Mouse (Mus musculus) myocyte (in vitro differentiated cells): ENCODE data around the gene Dact2. TPM values are rescaled to one million over a fixed set of nuclear protein-coding genes. Genes with fewer than 3 reads are reported as not detected.

Source experiments
- H3K27me3 ChIP-seq: one replicate; pipeline ENCODE4 v1.6.1; 2011; ENCODE audit not compliant: control insufficient read depth, insufficient read depth, insufficient read length
- H3K36me3 ChIP-seq: one replicate; pipeline ENCODE4 v1.6.1; 2011; ENCODE audit not compliant: control insufficient read depth, insufficient read depth
- H3K4me2 ChIP-seq: one replicate; pipeline ENCODE4 v1.6.1; 2011; ENCODE audit warnings: low read depth, control low read depth
- H3K4me3 ChIP-seq: one replicate; pipeline ENCODE4 v1.5.1; 2011; ENCODE audit warnings: mild to moderate bottlenecking, control low read depth, moderate library complexity
- H3K79me2 ChIP-seq: one replicate; pipeline ENCODE4 v1.6.1; 2011; ENCODE audit not compliant: control insufficient read depth, insufficient read depth
- H3ac ChIP-seq: one replicate; pipeline ENCODE4 v1.6.1; 2011; ENCODE audit not compliant: control insufficient read depth, insufficient read length
- CEBPB ChIP-seq: IDR thresholded peaks from 2 replicates; pipeline ENCODE4 v1.6.1; 2011; ENCODE audit warnings: mild to moderate bottlenecking, moderate library complexity; ENCODE audit not compliant: poor library complexity, insufficient read depth, severe bottlenecking
- E2F4 ChIP-seq: IDR thresholded peaks from one replicate; pipeline ENCODE4 v1.6.1; 2011; ENCODE audit warnings: mild to moderate bottlenecking, control low read depth, moderate library complexity; ENCODE audit not compliant: insufficient read depth
- MAX ChIP-seq: IDR thresholded peaks from one replicate; pipeline ENCODE4 v1.6.1; 2011; ENCODE audit warnings: low read depth, mild to moderate bottlenecking, control low read depth
- MYOD1 ChIP-seq, 3 experiments: IDR thresholded peaks; one replicate each; pipeline ENCODE4 v1.6.1; 2011; ENCODE audit warnings: control low read depth in 2 of 3, low read depth in 2 of 3, mild to moderate bottlenecking in 2 of 3, moderate library complexity in 1 of 3; ENCODE audit not compliant: insufficient read length in 2 of 3, control insufficient read depth in 1 of 3
- MYOG ChIP-seq, 3 experiments: IDR thresholded peaks; one replicate each; pipeline ENCODE4 v1.6.1; 2011; ENCODE audit warnings: control low read depth in 2 of 3, low read depth in 2 of 3, mild to moderate bottlenecking in 2 of 3; ENCODE audit not compliant: insufficient read length in 2 of 3, control insufficient read depth in 1 of 3, insufficient read depth in 1 of 3
- POLR2A ChIP-seq: IDR thresholded peaks from one replicate; pipeline ENCODE4 v1.6.1; 2011; ENCODE audit warnings: low read depth, mild to moderate bottlenecking, control low read depth, moderate library complexity; ENCODE audit not compliant: insufficient read length
- POLR2AphosphoS2 ChIP-seq: IDR thresholded peaks from one replicate; pipeline ENCODE4 v1.6.1; 2011; ENCODE audit warnings: low read depth, control low read depth; ENCODE audit not compliant: insufficient read length
- REST ChIP-seq: IDR thresholded peaks from one replicate; pipeline ENCODE4 v1.6.1; 2011; ENCODE audit warnings: mild to moderate bottlenecking, control low read depth, moderate library complexity; ENCODE audit not compliant: insufficient read depth, insufficient read length
- SRF ChIP-seq: IDR thresholded peaks from one replicate; pipeline ENCODE4 v1.6.1; 2011; ENCODE audit warnings: low read depth; ENCODE audit not compliant: control insufficient read depth, insufficient read length
- TCF12 ChIP-seq: IDR thresholded peaks from one replicate; pipeline ENCODE4 v1.6.1; 2011; ENCODE audit warnings: mild to moderate bottlenecking, control low read depth; ENCODE audit not compliant: poor library complexity, insufficient read depth, severe bottlenecking
- TCF3 ChIP-seq: IDR thresholded peaks from one replicate; pipeline ENCODE4 v1.6.1; 2011; ENCODE audit warnings: low read depth, control low read depth; ENCODE audit not compliant: insufficient read length
- USF1 ChIP-seq: IDR thresholded peaks from one replicate; pipeline ENCODE4 v1.6.1; 2011; ENCODE audit warnings: low read depth, mild to moderate bottlenecking, control low read depth, moderate library complexity
- polyA plus RNA-seq: library from polyadenylated mRNA; unstranded; fragments of >200 nt; fragmentation: generic; extraction: Trizol; gene quantifications from one replicate; pipeline ENCODE4 v1.2.1, GENCODE M21; 2012; ENCODE audit warnings: missing spikeins

The Dact2 gene
- polyA plus RNA-seq, 1 experiment, result 0.95 TPM

- Histone ChIP-seq H3ac (no peak overlapping the region), H3K36me3 (no peaks in the 10 kb centered on the region), H3K79me2 (no peaks in the 10 kb centered on the region), H3K4me2 (no peak overlapping the region), H3K4me3 (no peak overlapping the region), H3K27me3 (peaks cover 7% of the 10 kb centered on the region)
- TF ChIP-seq TCF3, result no peak
- no peak for TF ChIP-seq MAX
- no peak for TF ChIP-seq USF1
- no peak for TF ChIP-seq POLR2AphosphoS2
- TF ChIP-seq POLR2A, result no peak
- TF ChIP-seq SRF, result no peak
- TF ChIP-seq MYOG (IDR thresholded peaks at IDR 0.05; ENCODE audit: control insufficient read depth in 1 of 3, insufficient read depth in 1 of 3, insufficient read length in 2 of 3, low read depth in 2 of 3), result no peak
- no peak for TF ChIP-seq MYOD1 (IDR thresholded peaks at IDR 0.05; ENCODE audit: control insufficient read depth in 1 of 3, insufficient read length in 2 of 3, low read depth in 2 of 3)
- TF ChIP-seq E2F4, result no peak
- no peak for TF ChIP-seq TCF12
- TF ChIP-seq CEBPB, result no peak
Measured at GRCm38 (mm10) chr17:14199621-14200020, 4.5 kb downstream of the Dact2 start.

- Histone ChIP-seq H3ac (no peak overlapping the region), H3K4me3 (no peak overlapping the region), H3K4me2 (no peak overlapping the region), H3K79me2 (no peaks in the 10 kb centered on the region), H3K36me3 (no peaks in the 10 kb centered on the region), H3K27me3 (no peaks in the 10 kb centered on the region)
- TF ChIP-seq MYOD1 (IDR thresholded peaks at IDR 0.05; ENCODE audit: control insufficient read depth in 1 of 3, insufficient read length in 2 of 3, low read depth in 2 of 3) (no peak), MAX (no peak), CEBPB (no peak), E2F4 (no peak), REST (no peak), POLR2AphosphoS2 (no peak), POLR2A (no peak), SRF (no peak), MYOG (IDR thresholded peaks at IDR 0.05; ENCODE audit: control insufficient read depth in 1 of 3, insufficient read depth in 1 of 3, insufficient read length in 2 of 3, low read depth in 2 of 3) (no peak), TCF3 (no peak), TCF12 (no peak), USF1 (no peak)
Measured at GRCm38 (mm10) chr17:14192924-14193323, 11.2 kb downstream of the Dact2 start.

GRCm38 (mm10) chr17:14192432-14192831, 11.7 kb downstream of the Dact2 start:
- H3K4me2 ChIP-seq, result no peak overlapping the region
- no peaks in the 10 kb centered on the region for H3K36me3 ChIP-seq
- H3K4me3 ChIP-seq, result no peak overlapping the region
- no peaks in the 10 kb centered on the region for H3K79me2 ChIP-seq
- TF ChIP-seq TCF3 (no peak), POLR2A (no peak), MAX (no peak), REST (no peak), MYOD1 (IDR thresholded peaks at IDR 0.05; ENCODE audit: control insufficient read depth in 1 of 3, insufficient read length in 2 of 3, low read depth in 2 of 3) (no peak), CEBPB (no peak), POLR2AphosphoS2 (no peak), SRF (no peak), USF1 (no peak), TCF12 (no peak), E2F4 (no peak), MYOG (IDR thresholded peaks at IDR 0.05; ENCODE audit: control insufficient read depth in 1 of 3, insufficient read depth in 1 of 3, insufficient read length in 2 of 3, low read depth in 2 of 3) (no peak)
- no peak overlapping the region for H3ac ChIP-seq
- H3K27me3 ChIP-seq, result no peaks in the 10 kb centered on the region

- no peaks in the 10 kb centered on the region for H3K27me3 ChIP-seq
- no peak overlapping the region for H3K4me3 ChIP-seq
- no peaks in the 10 kb centered on the region for H3K36me3 ChIP-seq
- no peak overlapping the region for H3K4me2 ChIP-seq
- TF ChIP-seq MYOG (IDR thresholded peaks at IDR 0.05; ENCODE audit: control insufficient read depth in 1 of 3, insufficient read depth in 1 of 3, insufficient read length in 2 of 3, low read depth in 2 of 3) (no peak), MAX (no peak), TCF3 (no peak), POLR2A (no peak), REST (no peak), SRF (no peak), E2F4 (no peak), POLR2AphosphoS2 (no peak), TCF12 (no peak), CEBPB (no peak), USF1 (no peak), MYOD1 (IDR thresholded peaks at IDR 0.05; ENCODE audit: control insufficient read depth in 1 of 3, insufficient read length in 2 of 3, low read depth in 2 of 3) (no peak)
- no peak overlapping the region for H3ac ChIP-seq
- no peaks in the 10 kb centered on the region for H3K79me2 ChIP-seq
Measured at GRCm38 (mm10) chr17:14188455-14188854, 15.6 kb downstream of the Dact2 start.
